Mouse (Mus musculus) spleen, adult 2 months (tissue): ENCODE measurements around the gene Pip5kl1. TPM values are rescaled to one million over a fixed set of nuclear protein-coding genes. Genes with fewer than 3 reads are reported as not detected.

Experiments
- DNase-seq, 2 experiments: peaks; one replicate each; pipeline versions ENCODE4 v3.0.0 to v3.0.0-alpha.2; 2012 to 2021; ENCODE audit warnings: low spot score in 2 of 2, low read depth in 1 of 2
- H3K27ac ChIP-seq: fragments of 200-500 bp; 2 replicates; pipeline ENCODE4 v1.5.1; 2012; ENCODE audit warnings: low read length, inconsistent platforms; ENCODE audit not compliant: insufficient read depth
- H3K27me3 ChIP-seq: fragments of 200-500 bp; 2 replicates; pipeline ENCODE4 v1.6.1; 2012; ENCODE audit warnings: mild to moderate bottlenecking, moderate library complexity, low read length, inconsistent platforms; ENCODE audit not compliant: control insufficient read depth, insufficient read depth
- H3K36me3 ChIP-seq: fragments of 200-500 bp; 2 replicates; pipeline ENCODE4 v1.6.1; 2012; ENCODE audit warnings: mild to moderate bottlenecking, low read length, inconsistent platforms; ENCODE audit not compliant: control insufficient read depth, insufficient read depth
- H3K4me1 ChIP-seq: fragments of 200-500 bp; 2 replicates; pipeline ENCODE4 v1.6.1; 2011; ENCODE audit warnings: inconsistent platforms; ENCODE audit not compliant: control insufficient read depth, insufficient read depth, insufficient read length
- H3K4me3 ChIP-seq: fragments of 200-500 bp; 2 replicates; pipeline ENCODE4 v1.5.1; 2011; ENCODE audit warnings: mild to moderate bottlenecking, inconsistent platforms; ENCODE audit not compliant: insufficient read depth, insufficient read length; ENCODE audit errors: extremely low read depth
- CTCF ChIP-seq: fragments of 200-500 bp; IDR thresholded peaks from 2 replicates; pipeline ENCODE4 v1.5.1; 2011; ENCODE audit warnings: mild to moderate bottlenecking, inconsistent platforms; ENCODE audit not compliant: insufficient read depth, insufficient read length, insufficient replicate concordance; ENCODE audit errors: extremely low read depth
- POLR2A ChIP-seq: fragments of 200-500 bp; IDR thresholded peaks from 2 replicates; pipeline ENCODE4 v1.6.1; 2011; ENCODE audit warnings: low read depth, low read length, inconsistent platforms
- WGBS: fragments of 180-500 bp; shearing (Covaris S2); methylation state at CpG from one replicate; pipeline ENCODE4 v1.1.7; 2018; 5-methylcytosine and 5-hydroxymethylcytosine counted together
- polyA plus RNA-seq: library from polyadenylated mRNA; depleted of rRNA; stranded (reverse); fragments of >200 nt; gene quantifications from 2 replicates; pipeline ENCODE4 v1.2.3, GENCODE M21; 2012

Gene Pip5kl1
- polyA plus RNA-seq, 1 experiment, result 0.40 TPM

DNA sequence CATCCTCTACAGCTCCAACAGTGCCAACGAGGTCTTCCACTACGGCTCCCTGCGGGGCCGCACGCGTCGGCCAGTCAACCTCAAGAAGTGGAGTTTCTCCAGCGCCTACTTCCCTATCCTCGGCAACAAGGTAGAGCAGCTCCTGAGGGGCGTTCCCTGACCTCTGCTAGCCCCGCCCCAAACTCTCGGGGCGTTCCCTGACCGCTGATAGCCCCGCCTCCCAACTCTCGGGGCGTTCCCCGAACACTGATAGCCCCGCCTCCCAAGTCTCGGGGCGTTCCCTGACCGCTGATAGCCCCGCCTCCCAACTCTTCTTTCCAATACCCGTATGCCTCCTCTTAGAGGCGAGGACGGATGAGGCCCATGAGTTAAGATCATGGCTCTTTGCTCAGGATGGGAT lies 37.7 kb downstream of the Pip5kl1 start:
- no peak for TF ChIP-seq CTCF
- TF ChIP-seq POLR2A, result no peak
- H3K27me3 ChIP-seq, result no peaks in the 10 kb centered on the region
- H3K27ac ChIP-seq, result no peak overlapping the region
- H3K36me3 ChIP-seq, result no peaks in the 10 kb centered on the region
- H3K4me1 ChIP-seq, result peaks cover 11% of the 10 kb centered on the region; the same call in 1 of the 2 replicates
- H3K4me3 ChIP-seq, result no peak overlapping the region
- DNase-seq, result no peak
- 93% methylated on average over 26 of the region's 26 CpGs for WGBS

DNA sequence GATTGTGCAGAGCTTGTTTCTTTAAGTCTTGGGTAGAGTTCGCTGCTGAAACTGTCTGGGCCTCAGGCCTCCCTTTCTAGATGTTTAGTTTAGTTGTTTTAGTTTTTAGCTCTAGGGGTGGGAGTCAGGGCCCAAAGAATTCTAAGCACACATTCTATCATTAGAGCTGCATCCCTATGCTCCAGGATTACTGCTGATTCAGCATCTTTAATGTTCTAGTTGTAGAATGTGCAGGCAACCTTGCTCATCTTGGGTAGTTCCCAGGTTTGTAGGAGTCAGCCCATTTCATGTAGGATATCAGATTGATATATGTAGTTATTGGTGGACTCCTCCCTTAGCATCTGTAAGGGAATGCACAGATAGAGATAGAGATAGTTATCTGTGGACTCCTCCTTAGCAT lies 42.5 kb downstream of the Pip5kl1 start:
- DNase-seq, result no peak
- 97% methylated on average over 1 of the region's 1 CpGs for WGBS
- Histone ChIP-seq H3K27ac (no peak overlapping the region), H3K4me3 (no peak overlapping the region), H3K4me1 (no peaks in the 10 kb centered on the region), H3K27me3 (no peaks in the 10 kb centered on the region), H3K36me3 (no peaks in the 10 kb centered on the region)
- TF ChIP-seq POLR2A (no peak), CTCF (no peak)

DNA sequence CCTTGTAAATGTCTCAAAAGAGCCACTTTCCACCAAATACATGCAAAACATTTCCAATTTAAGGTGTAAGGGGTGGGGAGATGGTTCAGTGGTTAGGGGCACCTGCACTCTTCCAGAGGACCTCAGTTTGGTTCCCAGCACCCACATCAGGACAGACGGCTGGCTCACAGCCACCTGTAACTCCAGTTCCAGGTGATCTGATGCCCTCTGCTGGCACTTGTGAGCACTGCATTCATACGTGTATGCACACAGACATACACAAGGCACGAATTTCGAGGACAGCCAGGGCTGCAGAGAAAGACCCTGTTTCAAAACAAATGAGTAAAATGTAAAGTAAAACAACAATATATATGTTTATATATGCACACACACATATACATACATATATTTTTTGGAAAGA lies 43.0 kb downstream of the Pip5kl1 start:
- Histone ChIP-seq H3K4me3 (no peak overlapping the region), H3K27me3 (no peaks in the 10 kb centered on the region), H3K36me3 (no peaks in the 10 kb centered on the region), H3K4me1 (no peaks in the 10 kb centered on the region), H3K27ac (no peak overlapping the region)
- no peak for TF ChIP-seq CTCF
- no peak for TF ChIP-seq POLR2A
- no peak for DNase-seq
- 96% methylated on average over 4 of the region's 4 CpGs for WGBS

DNA sequence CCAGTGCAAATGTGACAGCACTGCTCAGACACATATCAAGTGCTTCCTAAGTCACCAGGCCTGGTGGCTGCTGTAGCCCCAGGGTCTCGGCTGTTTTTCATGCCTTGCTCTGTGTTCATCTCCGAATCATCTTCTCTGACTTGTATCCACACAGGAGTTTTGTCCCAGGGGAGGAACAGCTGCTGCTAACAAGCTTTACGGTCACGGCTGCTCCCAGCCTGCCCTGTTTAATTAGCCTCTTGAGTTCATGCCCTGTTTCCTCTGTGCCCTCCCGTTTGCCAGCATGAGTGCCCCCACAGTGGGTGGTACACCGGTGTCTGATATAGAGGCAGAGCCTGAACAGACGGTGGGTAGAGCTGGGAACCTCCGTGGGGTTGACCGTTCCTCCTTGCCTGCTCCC lies 43.5 kb downstream of the Pip5kl1 start:
- no peak for TF ChIP-seq CTCF
- no peak for TF ChIP-seq POLR2A
- no peaks in the 10 kb centered on the region for H3K36me3 ChIP-seq
- no peak overlapping the region for H3K4me3 ChIP-seq
- WGBS, result 93% methylated on average over 9 of the region's 9 CpGs
- H3K27ac ChIP-seq, result no peak overlapping the region
- DNase-seq, result no peak
- H3K27me3 ChIP-seq, result no peaks in the 10 kb centered on the region
- no peaks in the 10 kb centered on the region for H3K4me1 ChIP-seq

DNA sequence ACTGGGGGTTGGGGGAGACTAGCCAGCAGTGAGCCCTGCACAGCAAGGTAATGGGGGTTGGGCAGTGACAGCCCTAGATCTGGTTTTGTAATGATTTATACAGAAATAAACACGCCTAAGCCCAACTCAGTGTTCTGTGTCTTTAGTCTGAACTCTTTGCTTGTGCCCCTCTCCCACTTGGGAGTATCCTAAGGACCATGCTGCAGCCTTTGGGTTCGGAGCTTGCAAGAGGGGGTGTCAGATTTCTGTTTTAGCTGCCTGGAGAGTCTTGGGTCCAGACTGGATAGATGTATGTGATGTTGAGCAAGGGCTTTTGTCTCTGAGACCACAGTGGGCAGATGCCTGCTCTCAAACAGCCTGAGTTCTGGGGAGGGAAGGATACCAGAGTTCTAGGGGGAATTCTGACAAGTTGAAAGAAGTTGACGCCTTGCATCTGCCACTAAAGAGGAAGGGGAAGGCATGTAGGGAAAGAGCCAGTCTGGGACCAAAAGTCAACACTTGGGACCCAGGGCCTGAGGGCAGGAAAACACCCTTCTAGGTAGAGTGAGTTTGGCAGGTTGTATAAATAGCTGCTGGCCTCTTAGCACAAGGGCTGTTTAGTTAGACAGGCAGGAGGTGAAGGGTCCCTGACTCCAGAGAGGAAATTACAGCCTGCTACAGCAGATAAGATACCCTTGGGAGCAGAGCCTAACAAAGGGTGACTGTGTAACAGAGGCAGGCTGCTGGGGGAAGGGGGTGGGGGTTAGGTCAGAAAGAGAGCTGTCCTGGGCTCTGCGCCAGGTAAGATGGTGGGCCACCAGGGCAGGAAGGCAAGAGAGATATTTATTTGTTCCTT lies 46.3 kb downstream of the Pip5kl1 start:
- H3K36me3 ChIP-seq, result no peaks in the 10 kb centered on the region
- H3K27me3 ChIP-seq, result no peaks in the 10 kb centered on the region
- TF ChIP-seq CTCF (no peak), POLR2A (no peak)
- DNase-seq, result no peak
- WGBS, result 65% methylated on average over 4 of the region's 4 CpGs
- no peak overlapping the region for H3K27ac ChIP-seq
- H3K4me1 ChIP-seq, result no peaks in the 10 kb centered on the region
- H3K4me3 ChIP-seq, result no peak overlapping the region

DNA sequence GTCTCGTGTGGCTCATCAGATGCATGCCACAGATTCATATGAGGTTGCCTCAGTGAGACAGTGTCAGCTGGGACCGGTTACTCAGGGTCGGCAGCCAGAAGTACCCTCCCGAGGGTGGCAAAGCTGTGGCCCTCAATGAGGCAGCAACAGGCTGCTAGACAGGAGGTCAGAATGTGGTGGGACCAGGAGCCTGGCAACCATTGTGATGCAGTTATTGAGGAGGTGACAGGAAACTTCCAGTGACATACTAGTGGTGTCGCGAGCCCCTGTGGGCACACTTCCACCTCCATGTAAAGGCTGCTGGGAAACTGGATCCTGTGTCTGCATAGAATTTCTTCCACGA lies 46.9 kb downstream of the Pip5kl1 start, which contains the start of gene Ak1:
Gene Ak1 (plus strand): TSS at position 242 of the 343 bp plus-strand sequence.
- H3K36me3 ChIP-seq, result no peaks in the 10 kb centered on the region
- TF ChIP-seq POLR2A, result no peak
- TF ChIP-seq CTCF, result no peak
- WGBS, result 51% methylated on average over 7 of the region's 7 CpGs
- no peaks in the 10 kb centered on the region for H3K27me3 ChIP-seq
- H3K4me1 ChIP-seq, result no peaks in the 10 kb centered on the region
- H3K4me3 ChIP-seq, result no peak within 1 kb of the TSS
- DNase-seq, result no peak
- H3K27ac ChIP-seq, result peak within 1 kb of the TSS; percentile 23; the same call in 1 of the 2 replicates

DNA sequence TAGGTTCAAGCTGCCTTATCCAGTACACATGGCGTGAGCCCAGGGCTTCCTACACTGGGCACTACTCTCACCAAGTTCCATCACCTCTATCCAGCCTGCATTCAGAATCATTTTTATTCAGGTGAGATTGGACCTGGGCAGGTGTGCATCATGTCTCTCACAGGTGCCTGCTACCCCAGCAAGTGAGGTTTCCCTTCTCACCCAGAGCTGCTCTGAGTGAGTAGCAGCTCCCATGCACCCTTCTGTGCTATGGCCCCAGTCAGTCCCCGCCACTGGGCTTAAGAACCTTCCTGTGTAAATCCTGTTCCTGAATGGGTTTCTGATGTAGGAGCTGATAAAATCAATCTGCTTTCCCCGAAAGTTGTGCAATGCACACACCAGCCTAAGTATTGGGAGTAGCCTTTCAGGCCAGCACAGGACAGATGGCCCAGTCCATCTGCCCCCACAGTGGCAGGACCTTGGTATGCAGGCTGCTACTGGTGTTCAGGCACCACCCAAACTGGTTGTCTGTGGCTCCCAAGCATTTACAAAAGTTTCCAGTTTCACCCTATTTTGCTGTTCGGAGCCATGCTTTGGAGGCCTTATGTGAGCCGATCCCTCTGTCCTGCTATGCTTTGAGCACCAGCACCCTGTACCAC lies 49.6 kb downstream of the Pip5kl1 start:
- H3K4me3 ChIP-seq, result no peak overlapping the region
- H3K27ac ChIP-seq, result no peak overlapping the region
- no peaks in the 10 kb centered on the region for H3K27me3 ChIP-seq
- DNase-seq, result no peak
- TF ChIP-seq POLR2A (no peak), CTCF (no peak)
- WGBS, result 86% methylated on average over 5 of the region's 5 CpGs
- H3K36me3 ChIP-seq, result no peaks in the 10 kb centered on the region
- H3K4me1 ChIP-seq, result no peaks in the 10 kb centered on the region
